Mouse (Mus musculus) forebrain, embryonic 11.5 days (tissue): Measurements from ENCODE around the gene Gramd2. TPM values are rescaled to one million over a fixed set of nuclear protein-coding genes. Genes with fewer than 3 reads are reported as not detected.
"Not testable (repeated sequence)": the region's sequence is repeated elsewhere in the genome, so short reads cannot be mapped to it uniquely, and the experiment has no call there.

Source experiments
- ATAC-seq: fragments of 200-750 bp; cut with Nextera tagmentation; replicated peaks from 2 replicates; pipeline ENCODE4 v1.8.0; 2017; ENCODE audit warnings: moderate TSS enrichment; ENCODE audit not compliant: low FRiP score
- DNase-seq: peaks from one replicate; pipeline ENCODE4 v3.0.0-alpha.2; 2017; ENCODE audit warnings: low spot score
- H3K27ac ChIP-seq: fragments of 300-500 bp; sonication (generic); 2 replicates; pipeline ENCODE4 v1.5.1; 2014; ENCODE audit warnings: low read depth, low read length
- H3K27me3 ChIP-seq: fragments of 300-500 bp; sonication (generic); 2 replicates; pipeline ENCODE4 v1.6.1; 2014; ENCODE audit warnings: mild to moderate bottlenecking, low read length, mixed read lengths; ENCODE audit not compliant: control insufficient read depth, insufficient read depth
- H3K36me3 ChIP-seq: fragments of 300-500 bp; sonication (generic); 2 replicates; pipeline ENCODE4 v1.6.1; 2014; ENCODE audit warnings: mild to moderate bottlenecking, low read length, moderate library complexity, mixed read lengths; ENCODE audit not compliant: control insufficient read depth, insufficient read depth
- H3K4me1 ChIP-seq: fragments of 300-500 bp; sonication (generic); replicated peaks from 2 replicates; pipeline ENCODE4 v1.6.1; 2014; ENCODE audit warnings: low read length, mixed read lengths; ENCODE audit not compliant: control insufficient read depth, insufficient read depth
- H3K4me2 ChIP-seq: fragments of 300-500 bp; sonication (generic); 2 replicates; pipeline ENCODE4 v1.6.1; 2014; ENCODE audit warnings: low read depth, mild to moderate bottlenecking, low read length, moderate library complexity, mixed read lengths; ENCODE audit not compliant: severe bottlenecking
- H3K4me3 ChIP-seq: fragments of 300-500 bp; sonication (generic); 2 replicates; pipeline ENCODE4 v1.5.1; 2014; ENCODE audit warnings: low read depth, low read length
- H3K9ac ChIP-seq: fragments of 300-500 bp; sonication (generic); 2 replicates; pipeline ENCODE4 v1.6.1; 2014; ENCODE audit warnings: low read length
- H3K9me3 ChIP-seq: fragments of 300-500 bp; sonication (generic); 2 replicates; pipeline ENCODE4 v1.6.1; 2016; ENCODE audit warnings: low read length, mixed read lengths; ENCODE audit not compliant: control insufficient read depth
- WGBS: fragments of 180-500 bp; shearing (Covaris S2); extraction: QIAGEN DNeasy Blood & Tissue Kit; methylation state at CpG from one replicate; pipeline ENCODE4 v1.1.7; 2014; 5-methylcytosine and 5-hydroxymethylcytosine counted together
- polyA plus RNA-seq: library from polyadenylated mRNA; unstranded; fragments of >200 nt; fragmentation: Nextera tagmentation; extraction: Ambion mirVana; gene quantifications from 2 replicates; pipeline ENCODE4 v1.2.1, GENCODE M21; 2014

Gramd2 gene
- polyA plus RNA-seq, 1 experiment from 2014 or later: 0.48 TPM

GRCm38 (mm10) chr9:59751966-59752365 is 72.0 kb downstream of the Gramd2 start:
- H3K36me3 ChIP-seq: no peaks in the 10 kb centered on the region
- no peak for ATAC-seq
- WGBS: 17% methylated on average over 2 of the region's 2 CpGs
- peaks cover 3% of the 10 kb centered on the region; the same call in 1 of the 2 replicates for H3K4me1 ChIP-seq
- peak overlapping the region; percentile 89 for H3K9ac ChIP-seq
- H3K27ac ChIP-seq: no peak overlapping the region
- H3K4me3 ChIP-seq: peak overlapping the region; percentile 84
- H3K9me3 ChIP-seq: no peaks in the 10 kb centered on the region
- no peak for DNase-seq
- peak overlapping the region; percentile 79 for H3K4me2 ChIP-seq
- no peaks in the 10 kb centered on the region for H3K27me3 ChIP-seq

DNA sequence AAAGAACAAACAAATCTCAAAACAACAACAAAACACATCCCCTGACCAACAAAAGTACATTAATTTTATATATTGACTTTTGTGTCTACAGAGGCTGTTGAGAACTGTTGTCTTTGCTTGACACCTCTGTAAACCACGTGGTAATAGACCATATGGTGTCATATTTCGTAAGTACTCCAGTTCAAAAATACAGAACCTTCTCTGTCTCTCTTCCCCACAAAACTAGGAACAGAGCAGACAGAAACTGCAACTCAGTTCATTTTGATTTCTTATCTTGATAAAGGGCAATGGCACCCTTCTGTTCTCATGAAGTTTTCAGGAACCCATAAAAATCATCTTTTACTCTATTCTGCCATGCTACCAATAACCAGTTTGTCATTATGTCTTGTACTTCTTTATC is 75.3 kb downstream of the Gramd2 start:
- Histone ChIP-seq H3K4me3 (no peak overlapping the region), H3K27me3 (no peaks in the 10 kb centered on the region), H3K27ac (no peak overlapping the region), H3K36me3 (no peaks in the 10 kb centered on the region), H3K4me2 (no peak overlapping the region), H3K4me1 (peaks cover 3% of the 10 kb centered on the region; the same call in 1 of the 2 replicates), H3K9ac (no peak overlapping the region), H3K9me3 (no peaks in the 10 kb centered on the region)
- no peak for DNase-seq
- ATAC-seq: no peak
- WGBS: 76% methylated on average over 2 of the region's 2 CpGs

- H3K4me2 ChIP-seq, ATAC-seq, H3K27me3 ChIP-seq, H3K9me3 ChIP-seq, H3K4me3 ChIP-seq, H3K4me1 ChIP-seq, DNase-seq, H3K27ac ChIP-seq, H3K9ac ChIP-seq, H3K36me3 ChIP-seq: not testable (repeated sequence)
- 100% methylated on average over 2 of the region's 3 CpGs for WGBS
Measured at GRCm38 (mm10) chr9:59757016-59757415, 77.1 kb downstream of the Gramd2 start.

- Histone ChIP-seq H3K27me3 (no peaks in the 10 kb centered on the region), H3K9me3 (no peaks in the 10 kb centered on the region), H3K4me2 (no peak overlapping the region), H3K27ac (no peak overlapping the region), H3K4me3 (no peak overlapping the region), H3K4me1 (no peaks in the 10 kb centered on the region), H3K36me3 (no peaks in the 10 kb centered on the region), H3K9ac (no peak overlapping the region)
- ATAC-seq (no peak), DNase-seq (no peak)
- WGBS: 82% methylated on average over 3 of the region's 3 CpGs
Measured at GRCm38 (mm10) chr9:59760515-59760914, 80.6 kb downstream of the Gramd2 start.

GRCm38 (mm10) chr9:59766966-59767461 is 87.1 kb downstream of the Gramd2 start:
- 94% methylated on average over 12 of the region's 13 CpGs for WGBS
- not testable (repeated sequence) for H3K9ac ChIP-seq, H3K4me3 ChIP-seq, H3K27ac ChIP-seq, H3K4me1 ChIP-seq, H3K36me3 ChIP-seq, H3K9me3 ChIP-seq, H3K4me2 ChIP-seq, ATAC-seq, H3K27me3 ChIP-seq, DNase-seq

Other genes starting within 250 kb of the Gramd2 start
- 22.8 and 27.1 TPM in 2 replicates for gene Arih1, start 193.5 kb upstream of the Gramd2 start, polyA plus RNA-seq
- 44.2 and 44.5 TPM in 2 replicates for gene Hexa, start 140.6 kb upstream of the Gramd2 start, polyA plus RNA-seq
- gene Tmem202, start 140.3 kb upstream of the Gramd2 start, polyA plus RNA-seq: not detected in 2 replicates
- 8.3 and 9.6 TPM in 2 replicates for gene Celf6, start 102.2 kb upstream of the Gramd2 start, polyA plus RNA-seq
- 77.3 and 85.4 TPM in 2 replicates for gene Parp6, start 62.9 kb upstream of the Gramd2 start, polyA plus RNA-seq
- 2,195 and 2,371 TPM in 2 replicates for gene Pkm, start 23.8 kb upstream of the Gramd2 start, polyA plus RNA-seq
- gene Senp8, start 70.6 kb downstream of the Gramd2 start, polyA plus RNA-seq: 16.0 and 19.8 TPM in 2 replicates
- gene Myo9a, start 70.8 kb downstream of the Gramd2 start, polyA plus RNA-seq: 18.4 and 19.2 TPM in 2 replicates